Mouse (Mus musculus): ENCODE measurements around the gene Sap30. TPM values are rescaled to one million over a fixed set of nuclear protein-coding genes. Genes with fewer than 3 reads are reported as not detected.

Sap30 gene
- polyA plus RNA-seq, 1 experiment = 19.4 TPM

DNA sequence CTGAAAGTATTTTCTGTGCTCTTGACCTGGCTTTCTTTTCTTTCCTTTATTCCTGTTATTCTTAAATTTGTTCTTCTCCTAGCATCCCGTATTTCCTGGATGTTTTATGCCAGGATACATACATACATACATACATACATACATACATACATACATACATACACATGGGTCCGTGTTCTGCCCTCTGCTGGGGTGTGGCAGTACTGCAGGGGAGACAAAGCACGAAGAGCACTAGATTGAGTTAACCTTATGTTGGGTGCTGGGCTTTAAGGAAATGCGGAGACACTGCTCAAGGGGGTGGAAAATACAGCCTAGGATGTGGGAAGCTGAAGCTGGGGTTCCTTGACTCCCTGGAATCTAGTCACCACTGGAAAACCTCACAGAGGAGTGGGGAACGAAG is 16.0 kb upstream of the Sap30 start:
- H3K36me3 ChIP-seq (ENCODE audit: control insufficient read depth, insufficient read depth, low read length) = no peaks in the 10 kb centered on the region
- H3K27me3 ChIP-seq (ENCODE audit: control insufficient read depth, insufficient read depth, low read length) = no peaks in the 10 kb centered on the region
- TF ChIP-seq POLR2A (IDR thresholded peaks at IDR 0.05; ENCODE audit: control insufficient read depth, extremely low read depth, insufficient read depth, low read length, poor library complexity) (no peak), CTCF (IDR thresholded peaks at IDR 0.05; ENCODE audit: borderline replicate concordance, control insufficient read depth, extremely low read depth, insufficient read depth, low read length, poor library complexity) (no peak)
- 34% methylated on average over 5 of the region's 5 CpGs for WGBS
- DNase-seq = peak; percentile 88
- H3K4me3 ChIP-seq (ENCODE audit: control insufficient read depth, insufficient read depth, low read length) = no peak overlapping the region
- no peaks in the 10 kb centered on the region for H3K4me1 ChIP-seq (replicated peaks; ENCODE audit: control insufficient read depth, insufficient read depth, low read length)
- no peak overlapping the region for H3K27ac ChIP-seq (ENCODE audit: control insufficient read depth, insufficient read depth, low read length)

DNA sequence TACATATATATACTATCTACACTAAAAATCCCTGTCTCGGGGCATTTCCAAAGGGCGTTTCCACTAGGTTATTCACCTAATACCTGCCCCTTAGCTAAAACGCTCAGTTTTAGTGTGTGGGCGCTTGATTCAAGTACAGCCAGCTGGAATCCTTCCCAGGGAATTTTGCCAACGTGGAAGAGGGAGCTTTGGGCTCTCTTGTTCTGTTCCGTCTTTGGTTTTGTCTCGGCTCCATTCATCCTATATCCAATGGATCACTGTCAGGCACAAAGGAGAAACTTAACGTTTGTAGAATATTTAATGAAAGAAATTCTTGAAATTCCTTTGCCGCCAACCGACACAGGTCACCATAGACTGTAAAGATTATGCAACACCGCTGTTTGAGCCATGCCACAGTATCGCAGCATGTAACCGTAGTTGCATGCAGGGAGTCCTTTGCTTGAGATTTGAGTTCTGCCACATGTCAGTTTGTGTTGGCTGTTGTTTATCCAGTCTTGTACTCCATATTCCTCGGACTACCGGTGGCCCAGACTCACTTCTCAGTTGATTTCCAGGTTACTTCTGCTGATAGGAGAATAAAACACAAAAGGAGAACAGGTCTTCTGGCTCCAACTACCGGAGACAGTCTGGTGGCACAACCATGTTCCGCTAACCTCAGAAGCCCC is 11.3 kb upstream of the Sap30 start:
- Histone ChIP-seq H3K4me3 (ENCODE audit: control insufficient read depth, insufficient read depth, low read length) (no peak overlapping the region), H3K27ac (ENCODE audit: control insufficient read depth, insufficient read depth, low read length) (no peak overlapping the region), H3K4me1 (replicated peaks; ENCODE audit: control insufficient read depth, insufficient read depth, low read length) (no peaks in the 10 kb centered on the region), H3K27me3 (ENCODE audit: control insufficient read depth, insufficient read depth, low read length) (no peaks in the 10 kb centered on the region), H3K36me3 (ENCODE audit: control insufficient read depth, insufficient read depth, low read length) (no peaks in the 10 kb centered on the region)
- DNase-seq = no peak
- 92% methylated on average over 17 of the region's 17 CpGs for WGBS
- TF ChIP-seq CTCF (IDR thresholded peaks at IDR 0.05; ENCODE audit: borderline replicate concordance, control insufficient read depth, extremely low read depth, insufficient read depth, low read length, poor library complexity) (no peak), POLR2A (IDR thresholded peaks at IDR 0.05; ENCODE audit: control insufficient read depth, extremely low read depth, insufficient read depth, low read length, poor library complexity) (no peak)

DNA sequence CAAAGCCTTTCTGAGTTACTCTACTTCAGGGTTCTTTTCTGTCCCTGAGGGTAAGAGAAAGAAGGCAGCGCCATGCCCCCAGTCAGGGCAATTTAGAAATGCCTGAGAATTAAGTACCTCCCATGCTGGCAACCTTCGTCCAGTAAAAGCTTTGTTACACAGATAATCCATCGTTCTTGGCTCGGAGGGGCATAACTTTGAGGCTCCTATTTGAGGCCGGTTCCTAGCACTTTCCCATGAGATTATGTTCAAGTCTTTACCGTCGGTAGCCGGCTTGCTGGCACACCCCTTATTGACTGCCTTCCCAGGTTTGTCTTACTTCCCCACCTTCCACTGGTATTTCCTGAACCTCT is 10.8 kb upstream of the Sap30 start:
- H3K36me3 ChIP-seq (ENCODE audit: control insufficient read depth, insufficient read depth, low read length) = no peaks in the 10 kb centered on the region
- no peak overlapping the region for H3K4me3 ChIP-seq (ENCODE audit: control insufficient read depth, insufficient read depth, low read length)
- DNase-seq = no peak
- no peak for TF ChIP-seq POLR2A (IDR thresholded peaks at IDR 0.05; ENCODE audit: control insufficient read depth, extremely low read depth, insufficient read depth, low read length, poor library complexity)
- no peaks in the 10 kb centered on the region for H3K4me1 ChIP-seq (replicated peaks; ENCODE audit: control insufficient read depth, insufficient read depth, low read length)
- whole genome bisulfite sequencing = 95% methylated on average over 8 of the region's 8 CpGs
- H3K27me3 ChIP-seq (ENCODE audit: control insufficient read depth, insufficient read depth, low read length) = no peaks in the 10 kb centered on the region
- no peak overlapping the region for H3K27ac ChIP-seq (ENCODE audit: control insufficient read depth, insufficient read depth, low read length)

DNA sequence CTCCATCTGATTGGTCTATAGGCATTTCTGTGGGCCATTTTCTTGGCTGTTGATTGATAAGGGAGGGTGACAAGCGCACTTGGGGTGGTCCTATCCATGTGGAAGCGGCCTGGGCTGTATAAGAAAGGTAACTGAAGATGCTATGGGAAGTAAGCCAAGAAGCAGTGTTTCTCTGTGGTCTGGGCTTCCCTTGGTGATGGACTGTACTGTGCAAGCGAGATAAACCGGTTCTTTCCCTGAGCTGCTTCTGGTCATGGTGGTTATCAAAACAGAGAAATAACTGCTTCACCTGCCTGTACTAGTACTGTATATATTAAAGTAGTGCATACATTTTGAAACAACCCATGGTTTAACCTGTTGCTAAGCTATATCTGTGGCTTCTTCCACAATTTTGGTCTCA is 4.2 kb upstream of the Sap30 start:
- no peaks in the 10 kb centered on the region for H3K4me1 ChIP-seq (replicated peaks; ENCODE audit: control insufficient read depth, insufficient read depth, low read length)
- H3K36me3 ChIP-seq (ENCODE audit: control insufficient read depth, insufficient read depth, low read length) = no peaks in the 10 kb centered on the region
- no peak overlapping the region for H3K27ac ChIP-seq (ENCODE audit: control insufficient read depth, insufficient read depth, low read length)
- TF ChIP-seq POLR2A (IDR thresholded peaks at IDR 0.05; ENCODE audit: control insufficient read depth, extremely low read depth, insufficient read depth, low read length, poor library complexity) (no peak), CTCF (IDR thresholded peaks at IDR 0.05; ENCODE audit: borderline replicate concordance, control insufficient read depth, extremely low read depth, insufficient read depth, low read length, poor library complexity) (no peak)
- WGBS = 96% methylated on average over 4 of the region's 4 CpGs
- H3K4me3 ChIP-seq (ENCODE audit: control insufficient read depth, insufficient read depth, low read length) = no peak overlapping the region
- no peak for DNase-seq
- no peaks in the 10 kb centered on the region for H3K27me3 ChIP-seq (ENCODE audit: control insufficient read depth, insufficient read depth, low read length)

DNA sequence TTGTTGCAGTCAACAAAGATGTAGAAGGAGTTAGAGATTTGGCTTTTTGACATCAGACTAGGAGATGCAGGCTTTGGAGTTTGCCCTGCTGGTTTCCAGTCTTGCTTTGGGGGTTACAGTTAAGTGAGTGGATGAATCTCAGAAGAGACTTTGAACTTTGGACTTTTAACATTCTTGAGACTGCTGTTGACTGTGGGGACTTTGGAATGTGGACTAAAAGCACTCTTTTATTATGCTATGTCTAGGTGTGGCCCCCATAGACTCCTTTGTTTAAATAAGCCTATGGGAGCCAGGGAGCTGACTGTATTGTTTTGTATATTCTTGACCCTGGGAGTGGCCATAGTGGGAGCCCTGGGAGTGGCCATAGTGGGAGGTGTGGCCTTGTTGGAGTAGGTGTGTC is 2.2 kb upstream of the Sap30 start:
- H3K4me1 ChIP-seq (replicated peaks; ENCODE audit: control insufficient read depth, insufficient read depth, low read length) = 0 out of 2 replicates have a peak, but pooled peaks cover 2% of the 10 kb centered on the region
- no peaks in the 10 kb centered on the region for H3K27me3 ChIP-seq (ENCODE audit: control insufficient read depth, insufficient read depth, low read length)
- no peak overlapping the region for H3K4me3 ChIP-seq (ENCODE audit: control insufficient read depth, insufficient read depth, low read length)
- DNase-seq = no peak
- H3K27ac ChIP-seq (ENCODE audit: control insufficient read depth, insufficient read depth, low read length) = no peak overlapping the region
- TF ChIP-seq POLR2A (IDR thresholded peaks at IDR 0.05; ENCODE audit: control insufficient read depth, extremely low read depth, insufficient read depth, low read length, poor library complexity) = no peak
- TF ChIP-seq CTCF (IDR thresholded peaks at IDR 0.05; ENCODE audit: borderline replicate concordance, control insufficient read depth, extremely low read depth, insufficient read depth, low read length, poor library complexity) = no peak
- no peaks in the 10 kb centered on the region for H3K36me3 ChIP-seq (ENCODE audit: control insufficient read depth, insufficient read depth, low read length)

DNA sequence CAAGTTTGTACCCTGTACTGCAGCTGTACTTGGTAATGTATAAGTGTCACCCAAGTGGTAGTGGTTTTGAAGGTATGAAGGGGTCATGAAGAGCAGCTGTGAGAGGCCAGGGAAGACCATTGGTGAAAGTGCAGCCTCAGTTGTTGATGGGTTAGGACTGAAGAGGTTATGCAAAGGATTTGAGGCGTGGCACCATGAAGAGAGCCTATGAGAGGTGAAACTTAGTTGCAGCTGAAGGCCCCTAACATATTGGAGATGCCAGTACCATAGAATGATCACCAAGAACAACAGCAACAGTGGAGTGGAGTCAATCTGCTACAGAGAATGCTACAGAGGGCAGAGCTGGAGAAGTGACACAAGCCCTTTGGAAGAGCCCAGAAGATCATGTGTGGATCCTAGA is 1.7 kb upstream of the Sap30 start:
- Histone ChIP-seq H3K27me3 (ENCODE audit: control insufficient read depth, insufficient read depth, low read length) (no peaks in the 10 kb centered on the region), H3K36me3 (ENCODE audit: control insufficient read depth, insufficient read depth, low read length) (no peaks in the 10 kb centered on the region), H3K4me1 (replicated peaks; ENCODE audit: control insufficient read depth, insufficient read depth, low read length) (0 out of 2 replicates have a peak, but pooled peaks cover 2% of the 10 kb centered on the region), H3K27ac (ENCODE audit: control insufficient read depth, insufficient read depth, low read length) (no peak overlapping the region), H3K4me3 (ENCODE audit: control insufficient read depth, insufficient read depth, low read length) (no peak overlapping the region)
- TF ChIP-seq POLR2A (IDR thresholded peaks at IDR 0.05; ENCODE audit: control insufficient read depth, extremely low read depth, insufficient read depth, low read length, poor library complexity) (no peak), CTCF (IDR thresholded peaks at IDR 0.05; ENCODE audit: borderline replicate concordance, control insufficient read depth, extremely low read depth, insufficient read depth, low read length, poor library complexity) (no peak)
- DNase-seq = no peak
- 98% methylated on average over 1 of the region's 1 CpGs for WGBS

DNA sequence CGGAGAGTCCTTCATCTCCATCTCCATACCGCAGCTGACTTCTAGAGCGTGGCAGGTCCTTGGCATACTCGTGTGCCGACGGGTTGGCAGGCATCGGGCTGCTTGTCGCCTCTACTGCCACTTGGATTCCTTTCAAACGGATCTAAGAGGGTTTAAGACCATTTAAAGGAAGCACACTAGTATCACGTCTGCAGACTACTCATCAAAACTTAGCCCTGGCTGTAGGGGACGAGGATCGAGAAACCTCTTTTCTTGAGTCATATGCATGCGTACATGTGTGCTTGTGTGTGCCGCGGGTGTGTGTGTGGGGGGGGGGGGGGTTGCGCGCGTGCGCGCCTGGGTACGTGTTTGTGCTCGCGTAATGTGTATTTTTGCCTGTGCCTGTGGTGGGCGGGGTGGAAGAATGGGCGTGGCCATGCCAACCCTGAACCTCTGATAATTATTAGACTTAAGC is 679 bp upstream of the Sap30 start:
- H3K4me1 ChIP-seq (replicated peaks; ENCODE audit: control insufficient read depth, insufficient read depth, low read length) = 0 out of 2 replicates have a peak, but pooled peaks cover 2% of the 10 kb centered on the region
- H3K27me3 ChIP-seq (ENCODE audit: control insufficient read depth, insufficient read depth, low read length) = no peaks in the 10 kb centered on the region
- DNase-seq = peak; percentile 69
- H3K27ac ChIP-seq (ENCODE audit: control insufficient read depth, insufficient read depth, low read length) = peak overlapping the region; percentile 81
- no peaks in the 10 kb centered on the region for H3K36me3 ChIP-seq (ENCODE audit: control insufficient read depth, insufficient read depth, low read length)
- TF ChIP-seq CTCF (IDR thresholded peaks at IDR 0.05; ENCODE audit: borderline replicate concordance, control insufficient read depth, extremely low read depth, insufficient read depth, low read length, poor library complexity) = no peak
- TF ChIP-seq POLR2A (IDR thresholded peaks at IDR 0.05; ENCODE audit: control insufficient read depth, extremely low read depth, insufficient read depth, low read length, poor library complexity) = no peak
- WGBS = under 1% methylated on average over 25 of the region's 25 CpGs
- H3K4me3 ChIP-seq (ENCODE audit: control insufficient read depth, insufficient read depth, low read length) = peak overlapping the region; percentile 72
